Mouse (Mus musculus) cerebellum, postnatal 36 days (tissue): ENCODE results near the gene Tex45.

ENCODE experiments used
- DNase-seq, 2 experiments: peaks; one replicate each; pipeline ENCODE4 v3.0.0; 2021 to 2022; ENCODE audit warnings: mixed read lengths in 2 of 2

Tex45 gene

DNA sequence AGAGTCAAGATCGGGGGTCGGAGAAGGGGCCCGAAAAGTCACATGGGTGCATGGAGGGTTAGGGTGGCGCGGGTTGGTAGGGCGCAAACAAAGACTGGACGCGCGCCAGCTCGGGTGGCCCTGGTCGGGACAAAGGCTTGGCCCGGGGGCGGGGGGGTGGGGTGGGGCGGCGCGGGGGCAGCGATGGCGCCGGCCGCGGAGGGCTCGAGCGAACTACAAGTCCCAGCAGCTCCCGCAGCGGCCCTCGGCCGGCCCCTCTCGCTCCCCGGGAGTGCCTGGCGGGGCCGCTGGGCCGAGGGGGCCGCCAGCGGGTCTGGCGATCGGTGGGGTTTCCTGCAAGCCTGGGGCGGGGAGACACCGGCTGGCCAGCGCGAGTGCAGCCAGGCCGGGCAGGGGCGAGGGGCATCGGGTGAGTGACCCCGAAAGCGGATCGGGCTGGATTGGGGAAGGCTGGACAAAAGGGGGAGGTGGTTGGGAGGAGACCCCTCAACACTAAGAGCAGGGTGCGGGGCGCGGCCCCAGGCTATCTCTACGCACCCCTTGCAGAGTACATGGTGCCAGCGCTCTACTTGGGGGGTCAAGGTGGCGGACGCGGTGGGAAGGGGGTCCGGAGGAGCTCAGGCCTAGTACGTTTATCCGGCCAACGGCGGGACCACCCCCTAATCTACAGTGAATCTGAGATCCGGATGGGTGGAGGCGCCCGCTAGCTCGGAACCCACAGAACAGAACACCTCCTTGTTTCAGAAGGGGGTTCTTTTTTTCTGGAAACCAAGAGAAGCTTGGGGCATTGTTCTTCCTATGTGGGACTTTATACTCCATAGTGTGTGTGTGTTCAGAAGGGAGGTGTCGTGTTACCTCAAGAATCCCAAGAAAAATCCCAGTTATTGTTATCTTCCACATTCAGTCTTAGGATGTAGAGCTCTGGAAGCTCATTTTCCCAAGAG lies 22.5 kb downstream of the Tex45 start, which contains the start of gene Zfp358:
TSS of gene Zfp358 (plus strand) at position 238 of the 944 bp plus-strand sequence.
- peak; percentile 72 to 81 for DNase-seq

DNA sequence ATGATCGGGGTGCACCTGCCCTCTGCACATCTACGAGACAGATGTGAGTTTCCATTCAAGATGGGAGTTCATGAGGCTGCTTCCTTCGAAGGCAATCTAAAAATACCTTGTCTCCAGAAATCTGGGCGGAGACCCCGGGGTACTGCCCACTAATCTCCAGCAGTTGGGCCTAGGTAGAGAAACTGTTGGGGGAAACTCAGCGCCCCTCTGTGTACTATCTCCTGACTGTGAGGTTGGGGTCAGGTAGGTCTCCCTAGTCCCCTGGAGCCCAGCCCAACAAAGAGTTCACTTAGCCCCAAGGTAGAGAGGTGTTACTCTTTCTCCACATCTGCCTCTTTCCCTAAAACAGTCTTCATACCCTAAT lies 23.2 kb downstream of the Tex45 start:
- no peak for DNase-seq

DNA sequence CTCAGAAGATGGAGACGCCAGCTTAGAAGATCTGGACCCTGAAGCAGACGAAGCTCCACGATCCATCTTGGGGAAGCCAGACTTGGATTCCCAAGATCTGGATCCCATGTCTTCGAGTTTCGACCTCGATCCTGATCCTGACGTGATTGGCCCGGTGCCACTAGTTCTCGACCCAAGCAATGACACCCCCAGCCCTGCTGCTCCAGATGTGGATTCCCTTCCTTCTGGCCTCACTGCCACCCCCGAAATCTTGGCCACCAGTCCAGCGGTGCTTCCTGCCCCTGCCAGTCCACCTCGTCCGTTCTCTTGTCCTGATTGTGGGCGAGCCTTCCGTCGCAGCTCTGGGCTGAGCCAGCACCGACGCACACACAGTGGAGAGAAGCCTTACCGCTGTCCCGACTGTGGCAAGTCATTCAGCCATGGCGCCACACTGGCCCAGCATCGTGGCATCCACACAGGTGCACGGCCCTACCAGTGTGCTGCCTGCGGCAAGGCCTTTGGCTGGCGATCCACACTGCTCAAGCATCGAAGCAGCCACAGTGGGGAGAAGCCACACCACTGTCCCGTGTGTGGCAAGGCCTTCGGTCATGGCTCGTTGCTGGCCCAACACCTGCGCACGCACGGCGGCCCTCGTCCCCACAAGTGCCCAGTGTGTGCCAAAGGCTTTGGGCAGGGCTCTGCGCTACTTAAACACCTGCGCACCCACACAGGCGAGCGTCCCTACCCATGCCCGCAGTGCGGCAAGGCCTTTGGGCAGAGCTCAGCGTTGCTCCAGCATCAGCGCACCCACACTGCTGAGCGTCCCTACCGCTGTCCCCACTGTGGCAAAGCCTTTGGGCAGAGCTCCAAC lies 25.1 kb downstream of the Tex45 start:
- no peak for DNase-seq

GRCm38 (mm10) chr8:3496428-3496748 lies 25.7 kb downstream of the Tex45 start:
- no peak for DNase-seq

DNA sequence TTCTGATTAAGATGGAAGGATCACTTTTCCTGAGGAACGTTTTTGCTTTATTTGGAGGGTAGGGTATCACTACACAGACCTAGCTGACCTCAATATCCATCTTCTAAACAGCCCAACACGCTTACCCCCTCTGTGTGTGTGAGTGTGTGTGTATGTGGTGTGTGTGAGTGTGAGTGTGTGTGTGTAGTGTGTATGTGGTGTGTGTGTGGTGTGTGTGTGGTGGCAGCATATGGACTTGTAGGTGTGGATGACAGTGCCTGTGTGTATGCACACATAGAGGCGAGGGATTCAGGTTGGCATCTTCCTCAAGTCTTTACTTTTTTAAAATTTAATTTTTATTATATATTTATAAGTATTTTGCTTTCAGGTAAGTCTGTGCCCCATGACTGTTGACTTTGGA lies 27.9 kb downstream of the Tex45 start:
- DNase-seq: no peak

DNA sequence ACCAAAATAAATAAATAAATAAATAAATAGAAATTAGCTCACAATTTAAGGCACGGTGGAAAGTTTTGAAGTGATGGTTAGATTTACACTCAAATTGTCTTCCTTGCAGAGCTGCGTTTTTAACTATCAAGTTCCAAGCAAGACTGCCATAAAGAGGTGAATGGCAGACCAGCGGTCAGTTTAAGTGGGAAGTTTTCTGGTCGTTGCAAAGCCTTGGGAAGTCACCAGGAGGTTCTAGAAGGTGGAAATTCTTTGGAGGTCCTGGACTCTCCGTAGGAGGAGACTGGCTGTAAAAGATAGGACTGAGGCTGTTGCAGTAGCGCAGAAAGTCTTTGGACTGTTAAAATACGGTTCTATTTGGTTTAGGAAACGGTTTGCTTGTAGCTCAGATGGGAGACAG lies 29.1 kb downstream of the Tex45 start:
- no peak for DNase-seq

- peak; percentile 98 for DNase-seq
Measured at GRCm38 (mm10) chr8:3500235-3501090, 29.8 kb downstream of the Tex45 start, which contains the start of gene Mcoln1. TSS of gene Mcoln1 (plus strand) at chr8:3500457.

GRCm38 (mm10) chr8:3502217-3502616 lies 31.6 kb downstream of the Tex45 start:
- no peak for DNase-seq

DNA sequence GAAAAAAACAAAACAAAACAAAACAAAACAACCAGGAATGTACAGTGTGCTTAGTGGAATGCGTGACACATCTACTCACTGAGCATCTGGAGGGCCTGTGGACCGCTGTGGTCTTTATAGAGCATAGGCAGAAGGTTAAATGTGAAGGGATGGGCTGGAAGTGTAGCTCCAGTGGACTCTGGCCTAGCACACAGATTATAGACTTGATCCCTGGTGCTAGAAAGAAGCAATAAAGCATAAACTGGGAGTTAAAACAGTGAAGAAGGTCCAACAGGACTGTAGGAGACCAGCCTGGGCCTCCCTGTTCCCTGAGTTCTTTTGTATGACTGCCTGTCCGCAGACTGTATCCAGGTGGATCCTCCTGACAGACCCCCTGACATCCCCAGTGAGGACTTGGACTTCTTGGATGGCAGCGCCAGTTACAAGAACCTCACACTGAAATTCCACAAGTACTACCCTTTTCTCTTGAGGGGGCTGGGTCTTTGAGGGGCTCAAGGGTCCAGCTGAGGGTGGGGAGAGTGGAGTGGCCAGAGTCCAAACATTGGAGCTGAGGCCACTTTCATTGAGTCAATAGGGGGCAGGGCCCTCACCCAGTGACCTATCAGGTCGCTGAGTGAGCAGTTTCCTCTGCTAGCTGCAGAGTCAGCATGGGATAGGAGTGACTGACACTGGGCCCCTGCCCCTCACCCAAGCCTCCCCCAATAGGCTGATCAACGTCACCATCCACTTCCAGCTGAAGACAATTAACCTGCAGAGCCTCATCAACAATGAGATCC lies 37.5 kb downstream of the Tex45 start:
- DNase-seq: no peak

- no peak for DNase-seq
Measured at GRCm38 (mm10) chr8:3514681-3515247, 44.1 kb downstream of the Tex45 start.

DNA sequence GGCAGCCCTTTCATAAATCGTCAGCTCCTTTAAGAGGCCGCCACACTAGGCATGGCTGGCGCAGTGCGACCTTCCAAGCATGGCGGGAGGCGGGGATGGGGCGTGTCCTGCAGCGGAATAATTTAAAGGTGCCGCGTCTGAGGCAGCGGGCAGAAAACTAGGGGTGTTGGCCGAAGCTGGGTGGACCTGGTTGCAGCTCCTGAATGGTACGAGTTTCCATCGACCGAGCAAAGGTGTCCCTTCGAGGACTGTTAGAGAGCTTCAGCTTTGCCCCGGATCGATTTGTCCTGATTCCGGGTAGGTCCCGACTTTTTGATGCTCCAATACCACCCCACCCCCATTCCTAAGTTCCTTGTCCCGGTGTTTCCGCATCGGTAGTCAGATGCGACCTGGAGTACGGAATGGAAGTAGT lies 44.6 kb downstream of the Tex45 start, which contains the start of gene Pnpla6:
TSS of gene Pnpla6 (plus strand) at position 125 of the 412 bp plus-strand sequence.
- peak; percentile 90 to 92 for DNase-seq

DNA sequence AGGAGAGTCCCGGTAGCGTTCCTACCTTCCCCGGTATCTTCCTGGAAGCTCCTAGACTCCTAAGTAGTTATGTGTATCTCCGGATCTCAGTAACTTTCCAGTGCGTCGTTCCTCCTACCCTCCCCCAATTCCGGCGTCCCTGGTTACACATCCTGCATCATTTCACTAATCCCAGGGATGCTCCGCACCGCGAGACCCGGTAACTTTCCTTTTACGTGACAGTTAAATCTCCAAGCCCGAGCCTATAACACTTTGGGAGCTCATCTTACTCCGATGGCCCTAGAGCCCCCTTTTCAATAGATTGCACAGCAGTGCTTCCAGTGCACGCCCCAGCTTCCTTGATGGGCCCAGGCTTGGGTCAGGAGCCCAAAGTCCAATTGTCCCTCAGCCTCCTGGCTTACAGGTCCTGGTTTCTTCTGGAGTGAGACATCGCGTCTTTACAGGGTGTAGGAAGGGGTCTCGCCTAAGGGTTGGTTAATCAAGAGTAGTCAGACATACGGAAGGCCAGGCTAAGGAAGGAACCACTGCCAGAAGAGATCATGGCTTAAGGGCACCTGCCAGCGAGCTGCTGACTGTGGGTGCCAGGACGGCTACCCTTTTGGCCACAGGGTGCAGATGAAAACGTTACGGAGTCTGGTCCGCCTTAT lies 45.2 kb downstream of the Tex45 start:
- peak; percentile 36 to 47 for DNase-seq

DNA sequence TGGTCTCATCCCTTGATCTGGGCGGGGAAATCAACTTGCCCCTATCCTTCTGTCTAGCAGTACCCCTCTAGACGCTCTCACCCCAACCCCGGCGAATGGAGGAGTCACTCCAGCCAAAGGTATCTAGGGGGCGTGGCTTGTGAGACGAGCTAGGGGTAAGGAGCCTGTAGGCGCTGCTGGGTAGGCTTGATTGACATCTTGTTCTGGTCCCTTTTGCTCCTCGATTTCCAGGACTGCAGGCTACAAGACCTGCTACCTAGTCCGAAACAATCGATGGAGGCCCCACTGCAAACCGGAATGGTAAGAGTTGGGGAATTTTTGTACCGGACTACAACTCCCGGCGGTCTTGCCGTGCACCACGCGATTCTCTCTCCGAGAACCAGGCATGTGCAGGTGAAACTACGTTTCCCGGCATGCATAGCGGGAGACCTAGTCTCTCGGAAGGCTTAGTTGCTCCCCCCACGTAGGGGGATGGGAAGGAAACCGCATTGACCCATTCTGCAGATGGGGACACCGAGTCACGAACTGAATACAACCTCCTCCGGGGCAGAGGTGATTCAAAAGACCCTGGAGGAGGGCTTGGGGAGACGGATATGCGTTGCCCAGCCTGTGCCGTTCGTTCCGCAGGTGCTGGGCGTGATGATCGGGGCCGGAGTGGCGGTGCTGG lies 45.9 kb downstream of the Tex45 start:
- DNase-seq: peak; percentile 93 to 97

GRCm38 (mm10) chr8:3517117-3517495 lies 46.4 kb downstream of the Tex45 start:
- DNase-seq: no peak

- DNase-seq: no peak
Measured at GRCm38 (mm10) chr8:3522007-3522697, 51.5 kb downstream of the Tex45 start.

- DNase-seq: no peak
Measured at GRCm38 (mm10) chr8:3530816-3531215, 60.2 kb downstream of the Tex45 start.

- DNase-seq: no peak
Measured at GRCm38 (mm10) chr8:3531936-3532335, 61.3 kb downstream of the Tex45 start.

- DNase-seq: no peak
Measured at GRCm38 (mm10) chr8:3536053-3536841, 65.6 kb downstream of the Tex45 start.
